Mouse (Mus musculus): Measurements from ENCODE around the gene Timm50.

DNA sequence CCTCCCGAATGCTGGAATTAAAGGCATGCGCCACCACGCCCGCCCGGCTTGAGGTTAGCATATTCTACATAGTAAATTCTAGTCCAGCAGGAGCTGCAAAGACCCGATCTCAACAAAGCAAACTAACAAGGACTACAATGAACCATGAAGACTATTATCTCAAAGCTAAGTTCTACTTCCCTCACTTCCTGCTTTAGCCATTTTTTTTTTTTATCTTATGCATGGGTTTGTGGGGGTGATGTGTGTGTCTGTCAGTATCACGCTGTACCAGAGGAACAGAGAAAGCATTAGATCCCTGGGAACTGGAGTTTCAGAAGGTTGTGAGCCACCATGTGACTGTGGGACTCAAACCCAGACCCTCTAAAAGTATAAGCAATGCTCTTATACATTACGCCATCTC, 13.4 kb upstream of the Timm50 start:
- no peak for TF ChIP-seq EP300 (IDR thresholded peaks at IDR 0.05)
- TF ChIP-seq CTCF (IDR thresholded peaks at IDR 0.05) = no peak

Data from lung, postnatal 0 days (tissue).